Mouse (Mus musculus) lung, adult 2 months (tissue): ENCODE data around the gene Dnttip1.

Source experiments
- CTCF ChIP-seq: fragments of 200-500 bp; IDR thresholded peaks from 2 replicates; pipeline ENCODE4 v1.5.1; 2011; ENCODE audit warnings: mild to moderate bottlenecking, low read length, control low read depth; ENCODE audit not compliant: insufficient read depth
- POLR2A ChIP-seq: fragments of 200-500 bp; IDR thresholded peaks from 2 replicates; pipeline ENCODE4 v1.6.1; 2011; ENCODE audit warnings: low read depth, mild to moderate bottlenecking, control low read depth, low read length, borderline replicate concordance; ENCODE audit errors: extremely low read depth

DNA sequence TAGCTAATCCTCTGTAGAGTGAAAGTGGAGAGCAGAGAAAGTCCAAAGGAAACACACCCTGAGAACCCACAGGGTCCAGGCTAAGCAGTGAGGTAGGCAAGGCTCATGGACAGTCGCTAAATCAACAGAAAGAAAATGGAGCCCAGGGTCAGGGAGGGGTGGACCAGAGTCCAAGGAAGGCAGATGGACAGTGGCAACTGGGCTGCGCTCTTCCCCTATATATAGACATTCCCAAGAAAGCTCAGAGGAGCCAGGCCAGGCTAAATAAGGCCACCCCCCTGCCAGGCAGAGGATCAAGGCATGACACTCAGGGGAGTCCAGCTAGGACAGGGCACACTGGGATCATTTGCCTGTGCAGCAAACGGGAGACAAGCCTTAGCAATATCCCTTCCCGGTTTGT, 36.1 kb downstream of the Dnttip1 start:
- TF ChIP-seq CTCF, result no peak
- no peak for TF ChIP-seq POLR2A
